ENCODE assay signal across 17 mouse cellular contexts in the genomic region with DNA sequence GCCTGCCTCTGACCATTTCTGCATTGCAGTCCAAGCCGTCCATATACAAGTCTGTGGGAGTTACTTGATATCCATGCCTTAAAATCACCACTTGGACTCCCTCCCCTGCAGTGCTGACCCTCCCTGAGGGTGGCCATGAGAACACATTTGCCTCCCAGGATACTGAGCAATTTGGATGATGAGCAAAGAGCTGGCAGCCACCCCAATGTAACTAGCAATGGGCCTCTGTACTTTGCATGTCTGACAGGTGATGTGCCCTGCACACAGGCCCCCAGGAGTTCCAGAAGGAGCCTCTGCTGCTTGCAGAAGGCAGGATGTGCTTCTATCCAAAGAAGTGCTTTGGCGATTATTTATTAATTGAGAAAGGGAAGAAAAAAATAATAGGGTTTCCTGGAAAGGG.
DNase-seq lines count a peak whose midpoint lies in the region; ATAC-seq lines count a peak whose summit lies in the region.
"Had no signal": no experiment of that assay in that cellular context is flagged by ENCODE, and none has a peak within 500 bp of the region (broad histone marks: within the 10 kb centered on the region; RNA-seq: fewer than 3 reads in every experiment).

No protein-coding gene starts in this region.

- ATAC-seq in kidney, embryonic 16.5 days (ENCODE audit: low FRiP score, low TSS enrichment), result 0 out of 2 replicates have a peak, but pooled peaks have one; percentile 27
- ATAC-seq: forebrain, embryonic 13.5 days; inflammation-experienced regulatory T-cells, adult 6 months; midbrain, embryonic 16.5 days had no signal

- H3K4me1 ChIP-seq in kidney, embryonic 16.5 days (ENCODE audit: insufficient read depth, low read length), result peaks cover 11% of the 10 kb centered on the region
- H3K4me1 ChIP-seq in limb, embryonic 10.5 days, result peaks cover 17% of the 10 kb centered on the region
- H3K4me1 ChIP-seq: liver, embryonic 15.5 days had no signal

- 28% methylated on average over 2 of the region's 2 CpGs for WGBS in kidney, embryonic 16.5 days
- 50% methylated on average over 2 of the region's 2 CpGs for WGBS in limb, embryonic 10.5 days

- intact Hi-C loops in heart, postnatal 36 days (cut with DNase I), result no loop called here

- no peak overlapping the region for H3K9ac ChIP-seq in kidney, embryonic 16.5 days (replicated peaks; ENCODE audit: low read length)
- H3K9ac ChIP-seq: embryonic facial prominence, embryonic 12.5 days; heart, embryonic 15.5 days; limb, embryonic 15.5 days; liver, embryonic 15.5 days had no signal

- H3K36me3 ChIP-seq in kidney, embryonic 16.5 days (ENCODE audit: insufficient read depth, low read length), result no peaks in the 10 kb centered on the region
- no peaks in the 10 kb centered on the region for H3K36me3 ChIP-seq in limb, embryonic 10.5 days
- H3K36me3 ChIP-seq: embryonic facial prominence, embryonic 12.5 days; heart, embryonic 15.5 days; limb, embryonic 15.5 days; liver, embryonic 15.5 days had no signal

- peak; percentile 41 to 51 for DNase-seq in cerebellum, postnatal 10 days
- no peak for DNase-seq in cerebellum, adult 11-12 months
- no peak for DNase-seq in kidney, adult 18-20 months
- DNase-seq in adrenal gland, postnatal 10 days, result peak; percentile 58
- no peak for DNase-seq in limb, embryonic 10.5 days (ENCODE audit: low spot score)
- DNase-seq in heart, postnatal 36 days, result no peak
- DNase-seq: layer of hippocampus, postnatal 36 days had no signal

- no peaks in the 10 kb centered on the region for H3K27me3 ChIP-seq in kidney, embryonic 16.5 days (ENCODE audit: insufficient read depth, low read length)
- H3K27me3 ChIP-seq in limb, embryonic 10.5 days (ENCODE audit: low read depth, poor library complexity, severe bottlenecking), result no peaks in the 10 kb centered on the region
- H3K27me3 ChIP-seq: embryonic facial prominence, embryonic 12.5 days; forebrain, embryonic 13.5 days; heart, embryonic 15.5 days; limb, embryonic 15.5 days; liver, embryonic 15.5 days; megakaryocyte, embryonic 14.5 days had no signal

- no peaks in the 10 kb centered on the region for H3K9me3 ChIP-seq in kidney, embryonic 16.5 days (ENCODE audit: low read length)
- no peaks in the 10 kb centered on the region for H3K9me3 ChIP-seq in limb, embryonic 10.5 days (replicated peaks)
- H3K9me3 ChIP-seq: embryonic facial prominence, embryonic 12.5 days; forebrain, embryonic 13.5 days; heart, embryonic 15.5 days; limb, embryonic 15.5 days; liver, embryonic 15.5 days; megakaryocyte, embryonic 14.5 days had no signal

- H3K4me2 ChIP-seq in kidney, embryonic 16.5 days (replicated peaks; ENCODE audit: low read depth, low read length), result no peak overlapping the region
- H3K4me2 ChIP-seq: embryonic facial prominence, embryonic 12.5 days; forebrain, embryonic 13.5 days; heart, embryonic 15.5 days; limb, embryonic 15.5 days; liver, embryonic 15.5 days had no signal

- H3K4me3 ChIP-seq in kidney, embryonic 16.5 days (ENCODE audit: low read length), result no peak overlapping the region
- no peak overlapping the region for H3K4me3 ChIP-seq in limb, embryonic 10.5 days
- H3K4me3 ChIP-seq: embryonic facial prominence, embryonic 12.5 days; erythroblast, embryonic 14.5 days; forebrain, embryonic 13.5 days; heart, embryonic 15.5 days; limb, embryonic 15.5 days; liver, embryonic 15.5 days; megakaryocyte, embryonic 14.5 days had no signal

- H3K27ac ChIP-seq in kidney, embryonic 16.5 days (ENCODE audit: low read length), result no peak overlapping the region
- H3K27ac ChIP-seq in limb, embryonic 10.5 days, result 0 out of 2 replicates have a peak overlapping the region, but pooled peaks have one; percentile 22
- H3K27ac ChIP-seq: embryonic facial prominence, embryonic 12.5 days; forebrain, embryonic 13.5 days; heart, embryonic 15.5 days; liver, embryonic 15.5 days had no signal

Comparison
In these comparisons a context has a peak if more than half of its experiments do, and no peak if none do; other contexts are left out.
1. DNase-seq: peak in cerebellum, postnatal 10 days (2 of 2) and adrenal gland, postnatal 10 days (single experiment); none in cerebellum, adult 11-12 months (single experiment), kidney, adult 18-20 months (single experiment), limb, embryonic 10.5 days (single experiment) and heart, postnatal 36 days (0 of 2).